Mouse (Mus musculus) stomach, embryonic 15.5 days (tissue): Measurements from ENCODE around the gene Pde9a. TPM values are rescaled to one million over a fixed set of nuclear protein-coding genes. Genes with fewer than 3 reads are reported as not detected.
"Not testable (repeated sequence)": the region's sequence is repeated elsewhere in the genome, so short reads cannot be mapped to it uniquely, and the experiment has no call there.

Source experiments
- ATAC-seq: fragments of 200-750 bp; cut with Nextera tagmentation; 2 replicates; pipeline ENCODE4 v1.8.0; 2017; ENCODE audit warnings: low read depth, moderate number of reproducible peaks, moderate TSS enrichment; ENCODE audit not compliant: insufficient read depth, low FRiP score
- H3K27ac ChIP-seq: fragments of 300-500 bp; sonication (generic); 2 replicates; pipeline ENCODE4 v1.5.1; 2015; ENCODE audit warnings: mild to moderate bottlenecking, inconsistent platforms
- H3K27me3 ChIP-seq: fragments of 300-500 bp; sonication (generic); replicated peaks from 2 replicates; pipeline ENCODE4 v1.6.1; 2015; ENCODE audit warnings: inconsistent platforms
- H3K36me3 ChIP-seq: fragments of 300-500 bp; sonication (generic); 2 replicates; pipeline ENCODE4 v1.6.1; 2015; ENCODE audit warnings: inconsistent platforms
- H3K4me1 ChIP-seq: fragments of 300-500 bp; sonication (generic); 2 replicates; pipeline ENCODE4 v1.6.1; 2015; ENCODE audit warnings: inconsistent platforms
- H3K4me2 ChIP-seq: fragments of 300-500 bp; sonication (generic); 2 replicates; pipeline ENCODE4 v1.6.1; 2015; ENCODE audit warnings: mild to moderate bottlenecking, inconsistent platforms
- H3K4me3 ChIP-seq: fragments of 300-500 bp; sonication (generic); replicated peaks from 2 replicates; pipeline ENCODE4 v1.5.1; 2015; ENCODE audit warnings: inconsistent platforms
- H3K9ac ChIP-seq: fragments of 300-500 bp; sonication (generic); 2 replicates; pipeline ENCODE4 v1.6.1; 2015; ENCODE audit warnings: inconsistent platforms
- H3K9me3 ChIP-seq: fragments of 300-500 bp; sonication (generic); 2 replicates; pipeline ENCODE4 v1.6.1; 2016; ENCODE audit warnings: inconsistent platforms
- WGBS: fragments of 180-500 bp; shearing (Covaris S2); methylation state at CpG from one replicate; pipeline ENCODE4 v1.1.7; 2015; 5-methylcytosine and 5-hydroxymethylcytosine counted together
- polyA plus RNA-seq: library from polyadenylated mRNA; unstranded; fragments of >200 nt; fragmentation: Nextera tagmentation; extraction: Ambion mirVana; gene quantifications from 2 replicates; pipeline ENCODE4 v1.2.1, GENCODE M21; 2015

The Pde9a gene
- polyA plus RNA-seq, result 31.8 and 36.6 TPM in 2 replicates

DNA sequence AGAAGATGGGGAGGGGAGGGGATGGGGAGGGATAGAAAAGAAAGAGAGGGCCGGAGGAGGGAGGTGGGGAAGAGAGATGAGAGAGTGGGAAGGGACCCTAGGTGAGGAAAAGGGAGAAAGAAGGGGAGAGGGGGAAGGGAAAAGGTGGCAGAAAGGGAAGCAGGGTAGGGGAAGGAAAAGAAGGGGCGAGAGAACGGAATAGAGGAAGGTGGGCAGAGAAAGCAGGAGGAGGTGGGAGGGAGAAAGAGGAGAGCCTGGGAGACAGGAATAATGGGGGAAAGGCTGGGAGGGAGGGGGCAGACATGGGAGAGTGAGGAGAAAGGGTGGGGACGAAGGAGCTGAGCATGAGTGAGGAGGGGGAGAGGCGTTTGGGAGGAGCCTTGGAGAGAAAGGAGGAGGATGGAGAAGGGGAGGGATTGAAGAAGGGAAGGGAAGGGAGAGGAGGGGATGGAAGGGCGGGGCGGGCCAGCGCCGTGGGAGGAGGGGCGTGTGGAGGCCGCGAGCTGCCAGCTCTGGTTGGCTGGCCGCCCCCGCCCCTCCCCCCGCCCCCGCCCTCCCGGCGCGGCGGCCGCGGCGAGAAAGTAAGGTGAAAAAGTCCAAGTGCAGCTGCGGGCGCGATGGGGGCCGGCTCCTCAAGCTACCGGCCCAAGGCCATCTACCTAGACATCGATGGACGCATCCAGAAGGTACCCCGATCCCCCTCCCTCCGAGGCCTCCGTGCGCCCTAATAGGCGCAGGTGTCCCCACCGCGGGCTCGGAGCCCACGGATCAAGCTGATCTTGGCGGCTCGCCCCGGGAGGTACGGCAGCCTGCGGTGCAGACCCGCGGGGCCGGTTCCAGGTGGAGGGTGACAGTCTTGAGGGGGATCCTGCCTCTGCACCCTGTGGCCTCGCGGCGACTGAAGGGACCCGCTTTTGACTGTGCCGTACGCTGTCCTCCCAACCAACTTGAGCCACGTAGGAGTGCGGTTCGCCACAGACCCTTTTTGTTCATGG, at the start of gene Pde9a:
Pde9a (plus strand) TSS at position 540 of the 995 bp plus-strand sequence.
- peak within 1 kb of the TSS; percentile 93 for H3K4me2 ChIP-seq
- no peaks in the 10 kb centered on the region for H3K9me3 ChIP-seq
- H3K9ac ChIP-seq, result peak within 1 kb of the TSS; percentile 78
- peak within 1 kb of the TSS; percentile 81 for H3K4me3 ChIP-seq
- ATAC-seq, result peak; percentile 77
- no peaks in the 10 kb centered on the region for H3K36me3 ChIP-seq
- H3K4me1 ChIP-seq, result peaks cover 44% of the 10 kb centered on the region
- peak within 1 kb of the TSS; percentile 81 for H3K27ac ChIP-seq
- 1% methylated on average over 41 of the region's 56 CpGs for WGBS
- no peaks in the 10 kb centered on the region for H3K27me3 ChIP-seq

DNA sequence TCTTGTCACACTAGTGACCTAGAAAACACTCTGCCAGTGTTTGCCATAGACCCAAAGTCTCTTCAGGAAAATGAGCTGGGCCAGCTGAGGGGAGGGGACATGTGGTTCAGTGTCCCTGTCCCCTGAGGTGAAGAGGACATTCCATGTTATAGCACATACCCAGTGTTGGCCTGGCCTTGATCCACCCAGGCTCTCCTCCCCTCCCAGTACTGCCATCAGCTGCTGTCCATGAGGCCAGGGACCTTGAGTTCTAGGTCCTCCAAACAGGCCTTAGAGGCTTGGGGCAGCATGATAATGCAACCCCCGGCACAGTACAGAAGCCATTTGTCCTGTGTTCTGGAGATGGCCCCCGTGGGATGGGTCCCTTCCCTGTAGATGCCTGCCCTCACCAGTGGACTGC, 46.2 kb upstream of the Pde9a start:
- Histone ChIP-seq H3K36me3 (no peaks in the 10 kb centered on the region), H3K4me3 (no peak overlapping the region)
- no peak for ATAC-seq

DNA sequence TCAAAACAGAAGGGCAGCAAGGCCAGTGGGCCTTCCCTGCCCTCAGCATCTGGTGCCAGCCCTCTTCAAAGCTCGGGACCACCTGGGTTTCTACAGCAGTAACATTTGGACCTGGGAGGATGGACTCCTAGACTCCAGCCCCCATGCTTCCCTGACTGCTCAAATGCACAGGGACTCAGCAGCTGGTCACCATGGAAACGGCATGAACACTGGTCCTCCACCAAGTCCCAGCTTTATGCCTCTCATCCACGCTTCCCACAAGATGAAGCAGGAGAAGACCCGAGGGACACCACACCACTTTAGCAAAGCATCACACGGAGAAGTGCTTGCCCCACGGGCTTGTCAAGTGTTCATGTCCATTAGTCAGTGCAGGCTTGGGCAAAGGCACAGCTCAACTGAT, 43.8 kb upstream of the Pde9a start:
- Histone ChIP-seq H3K36me3 (no peaks in the 10 kb centered on the region), H3K27ac (no peak overlapping the region), H3K4me2 (no peak overlapping the region), H3K9me3 (no peaks in the 10 kb centered on the region), H3K27me3 (no peaks in the 10 kb centered on the region), H3K4me3 (no peak overlapping the region), H3K9ac (no peak overlapping the region), H3K4me1 (no peaks in the 10 kb centered on the region)
- no peak for ATAC-seq
- WGBS, result 70% methylated on average over 6 of the region's 6 CpGs

More for the DNA sequence above, 46.2 kb upstream of the Pde9a start:
- H3K4me2 ChIP-seq, result no peak overlapping the region
- H3K27ac ChIP-seq, result no peak overlapping the region
- no peaks in the 10 kb centered on the region for H3K4me1 ChIP-seq
- no peaks in the 10 kb centered on the region for H3K9me3 ChIP-seq
- H3K27me3 ChIP-seq, result no peaks in the 10 kb centered on the region
- WGBS, result 88% methylated on average over 2 of the region's 2 CpGs
- no peak overlapping the region for H3K9ac ChIP-seq

DNA sequence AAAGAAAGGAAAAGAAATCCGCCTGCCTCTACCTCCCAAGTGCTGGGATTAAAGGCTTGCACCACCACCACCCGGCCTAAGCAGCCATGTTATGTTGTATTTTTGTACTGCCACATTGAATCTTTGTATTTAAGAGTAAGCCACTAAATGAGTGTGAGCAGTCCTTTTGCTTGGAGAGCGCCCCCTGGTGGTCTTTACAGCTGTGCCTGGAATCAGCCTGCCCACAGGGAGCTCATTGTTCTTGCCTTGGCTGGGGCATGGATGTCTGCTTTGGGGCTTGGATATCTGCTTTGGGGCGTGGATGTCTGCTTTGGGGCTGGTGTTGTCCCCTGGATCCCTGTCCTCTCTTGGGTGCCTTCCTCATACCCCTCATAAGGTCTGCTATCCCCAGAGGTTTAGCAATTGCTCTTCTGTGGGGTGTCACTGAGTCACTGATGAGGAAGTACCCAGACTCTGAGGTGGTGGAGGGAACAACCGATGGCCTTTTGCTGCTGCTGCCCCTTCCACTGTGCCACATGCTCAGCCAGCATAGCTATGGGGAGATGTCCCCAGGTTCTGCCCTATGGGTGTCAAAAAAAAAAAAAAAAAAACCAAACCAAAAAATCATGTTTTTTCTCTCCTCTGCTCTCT, 41.7 kb upstream of the Pde9a start:
- Histone ChIP-seq H3K9ac (no peak overlapping the region), H3K27me3 (no peaks in the 10 kb centered on the region), H3K27ac (no peak overlapping the region), H3K4me1 (0 out of 2 replicates have a peak, but pooled peaks cover 3% of the 10 kb centered on the region), H3K4me2 (no peak overlapping the region), H3K4me3 (no peak overlapping the region), H3K9me3 (no peaks in the 10 kb centered on the region), H3K36me3 (no peaks in the 10 kb centered on the region)
- no peak for ATAC-seq
- WGBS, result 34% methylated on average over 5 of the region's 5 CpGs

DNA sequence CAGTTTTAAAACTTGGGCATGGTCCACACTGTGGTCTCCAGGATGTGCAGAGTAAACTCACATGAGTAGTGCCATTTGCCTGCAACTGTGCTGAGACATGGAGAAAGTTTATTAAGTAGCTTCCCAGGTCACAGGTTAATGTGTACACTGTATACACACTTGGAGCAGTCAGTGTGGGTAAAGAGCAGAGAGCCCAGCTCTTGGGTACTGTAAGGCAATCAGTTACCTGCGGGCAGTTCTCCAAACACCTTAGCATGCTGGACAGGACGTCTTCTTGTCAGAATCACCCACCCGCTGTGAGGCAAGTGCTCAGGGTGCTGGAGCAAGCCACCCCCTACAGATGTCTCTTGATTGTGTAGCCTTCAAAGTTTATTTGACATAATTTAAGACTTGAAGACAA, 41.2 kb upstream of the Pde9a start:
- Histone ChIP-seq H3K4me2 (no peak overlapping the region), H3K4me3 (no peak overlapping the region), H3K9me3 (no peaks in the 10 kb centered on the region), H3K9ac (no peak overlapping the region), H3K36me3 (no peaks in the 10 kb centered on the region), H3K27me3 (no peaks in the 10 kb centered on the region), H3K4me1 (0 out of 2 replicates have a peak, but pooled peaks cover 3% of the 10 kb centered on the region), H3K27ac (no peak overlapping the region)
- ATAC-seq, result no peak
- 62% methylated on average over 3 of the region's 3 CpGs for WGBS

DNA sequence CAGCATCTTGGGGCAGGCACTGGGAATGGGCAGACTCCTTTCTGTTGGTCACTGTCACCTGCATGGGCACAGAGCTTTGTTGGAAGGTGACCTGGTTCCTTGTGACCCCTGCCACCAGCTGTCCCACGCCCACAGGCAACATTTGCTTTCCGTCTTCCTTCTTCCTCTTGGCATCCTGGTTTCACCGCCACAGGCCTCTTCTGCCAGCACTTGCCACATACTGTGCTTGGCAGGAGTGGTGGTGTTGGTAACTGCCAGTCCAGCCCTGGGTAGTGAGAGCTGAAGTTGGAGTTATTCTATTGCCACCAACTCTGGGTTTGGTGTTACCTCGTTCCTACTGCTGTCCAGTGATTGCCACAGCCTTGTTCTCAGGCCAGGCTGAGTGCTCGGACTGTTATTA, 37.9 kb upstream of the Pde9a start:
- no peak overlapping the region for H3K27ac ChIP-seq
- 89% methylated on average over 5 of the region's 5 CpGs for WGBS

DNA sequence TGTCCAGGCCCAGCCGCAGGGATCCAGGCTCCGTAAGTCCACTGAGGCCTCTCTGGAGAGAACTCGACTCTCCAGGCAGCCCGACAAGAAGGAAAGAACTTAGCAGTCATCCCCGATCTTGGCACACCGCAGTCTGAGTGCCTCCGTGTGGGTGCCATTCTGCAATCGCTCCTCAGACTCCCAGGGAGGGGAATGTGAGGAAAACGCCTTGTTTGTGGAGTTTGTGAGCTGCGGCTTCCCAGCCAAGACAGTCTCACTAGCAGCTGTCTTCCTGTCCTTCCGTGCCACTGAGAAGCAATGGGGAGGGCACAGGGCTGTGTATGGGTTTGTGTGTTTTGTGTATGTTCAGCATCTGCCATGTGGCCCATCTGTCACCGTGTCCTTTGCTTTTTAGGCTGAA, 36.6 kb upstream of the Pde9a start:
- ATAC-seq, result no peak
- H3K9ac ChIP-seq, result no peak overlapping the region
- no peak overlapping the region for H3K4me2 ChIP-seq
- 80% methylated on average over 12 of the region's 12 CpGs for WGBS
- no peak overlapping the region for H3K27ac ChIP-seq
- no peaks in the 10 kb centered on the region for H3K27me3 ChIP-seq
- H3K4me1 ChIP-seq, result 0 out of 2 replicates have a peak, but pooled peaks cover 3% of the 10 kb centered on the region
- no peaks in the 10 kb centered on the region for H3K9me3 ChIP-seq
- no peaks in the 10 kb centered on the region for H3K36me3 ChIP-seq
- H3K4me3 ChIP-seq, result no peak overlapping the region

More for the DNA sequence above, 37.9 kb upstream of the Pde9a start:
- Histone ChIP-seq H3K4me2 (no peak overlapping the region), H3K9ac (no peak overlapping the region), H3K4me3 (no peak overlapping the region), H3K36me3 (no peaks in the 10 kb centered on the region), H3K4me1 (0 out of 2 replicates have a peak, but pooled peaks cover 3% of the 10 kb centered on the region), H3K27me3 (no peaks in the 10 kb centered on the region), H3K9me3 (no peaks in the 10 kb centered on the region)
- no peak for ATAC-seq

DNA sequence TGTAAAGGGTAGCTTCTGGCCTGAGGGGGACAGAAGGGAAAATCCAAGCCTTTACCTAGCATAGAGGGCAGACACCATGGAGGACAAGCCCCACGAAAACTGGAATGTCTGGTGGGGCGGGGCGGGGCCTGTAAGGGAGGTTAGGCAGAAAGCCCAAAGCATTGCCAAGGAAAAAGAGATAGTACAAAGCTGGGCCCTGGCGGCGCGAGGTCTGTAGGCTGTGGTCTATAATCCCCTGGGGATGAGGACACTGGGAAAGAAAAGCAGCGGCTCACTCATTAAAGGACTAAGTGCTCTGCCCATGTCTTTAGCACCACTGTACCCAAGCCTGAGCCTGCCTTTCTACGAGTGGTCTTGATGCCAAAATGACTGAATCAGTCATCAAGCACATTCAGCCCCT, 34.0 kb upstream of the Pde9a start:
- ATAC-seq, result no peak
- WGBS, result 71% methylated on average over 8 of the region's 8 CpGs
- H3K4me3 ChIP-seq, result no peak overlapping the region

DNA sequence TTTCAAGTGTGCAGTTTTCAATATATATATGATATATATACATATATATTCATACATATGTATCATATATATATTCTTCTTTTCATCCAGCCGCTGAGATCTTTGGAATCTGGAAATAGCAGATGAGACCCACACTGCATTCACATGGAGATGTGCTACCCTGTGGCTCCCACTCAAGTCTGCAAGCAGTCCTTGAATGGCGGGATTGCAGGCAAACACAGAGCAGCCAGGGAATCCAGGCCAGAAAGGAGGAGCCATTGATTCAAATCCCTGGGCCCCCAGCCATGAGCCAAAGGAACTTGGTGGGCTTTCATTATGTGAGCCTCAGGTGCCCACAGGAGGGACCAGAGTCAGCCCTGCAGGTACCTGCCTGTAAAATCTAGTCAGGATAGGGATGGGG, 32.8 kb upstream of the Pde9a start:
- H3K27ac ChIP-seq, result no peak overlapping the region
- H3K4me3 ChIP-seq, result no peak overlapping the region
- ATAC-seq, result no peak
- H3K27me3 ChIP-seq, result no peaks in the 10 kb centered on the region
- 0 out of 2 replicates have a peak, but pooled peaks cover 3% of the 10 kb centered on the region for H3K4me1 ChIP-seq
- no peak overlapping the region for H3K4me2 ChIP-seq
- H3K9me3 ChIP-seq, result no peaks in the 10 kb centered on the region
- 82% methylated on average over 2 of the region's 2 CpGs for WGBS
- no peak overlapping the region for H3K9ac ChIP-seq
- no peaks in the 10 kb centered on the region for H3K36me3 ChIP-seq

More for the DNA sequence above, 34.0 kb upstream of the Pde9a start:
- no peak overlapping the region for H3K27ac ChIP-seq
- H3K9me3 ChIP-seq, result no peaks in the 10 kb centered on the region
- no peaks in the 10 kb centered on the region for H3K36me3 ChIP-seq
- H3K27me3 ChIP-seq, result no peaks in the 10 kb centered on the region
- H3K4me2 ChIP-seq, result no peak overlapping the region
- H3K4me1 ChIP-seq, result 0 out of 2 replicates have a peak, but pooled peaks cover 3% of the 10 kb centered on the region
- no peak overlapping the region for H3K9ac ChIP-seq

DNA sequence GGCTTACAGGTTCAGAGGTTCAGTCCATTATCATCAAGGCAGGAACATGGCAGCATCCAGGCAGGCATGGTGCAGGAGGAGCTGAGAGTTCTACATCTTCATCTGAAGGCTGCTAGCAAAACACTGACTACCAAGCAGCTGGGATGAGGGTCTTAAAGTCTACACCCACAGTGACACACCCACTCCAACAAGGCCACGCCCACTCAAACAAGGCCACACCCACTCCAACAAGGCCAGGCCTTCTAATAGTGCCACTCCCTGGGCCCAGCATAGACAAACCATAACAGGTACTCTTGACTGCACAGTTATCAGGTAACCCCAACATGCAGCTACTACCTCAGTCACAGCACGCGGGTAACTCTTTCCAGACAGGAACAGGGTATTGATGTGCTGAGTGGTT, 31.3 kb upstream of the Pde9a start:
- WGBS, result 70% methylated on average over 3 of the region's 3 CpGs
- not testable (repeated sequence) for H3K9me3 ChIP-seq, ATAC-seq

DNA sequence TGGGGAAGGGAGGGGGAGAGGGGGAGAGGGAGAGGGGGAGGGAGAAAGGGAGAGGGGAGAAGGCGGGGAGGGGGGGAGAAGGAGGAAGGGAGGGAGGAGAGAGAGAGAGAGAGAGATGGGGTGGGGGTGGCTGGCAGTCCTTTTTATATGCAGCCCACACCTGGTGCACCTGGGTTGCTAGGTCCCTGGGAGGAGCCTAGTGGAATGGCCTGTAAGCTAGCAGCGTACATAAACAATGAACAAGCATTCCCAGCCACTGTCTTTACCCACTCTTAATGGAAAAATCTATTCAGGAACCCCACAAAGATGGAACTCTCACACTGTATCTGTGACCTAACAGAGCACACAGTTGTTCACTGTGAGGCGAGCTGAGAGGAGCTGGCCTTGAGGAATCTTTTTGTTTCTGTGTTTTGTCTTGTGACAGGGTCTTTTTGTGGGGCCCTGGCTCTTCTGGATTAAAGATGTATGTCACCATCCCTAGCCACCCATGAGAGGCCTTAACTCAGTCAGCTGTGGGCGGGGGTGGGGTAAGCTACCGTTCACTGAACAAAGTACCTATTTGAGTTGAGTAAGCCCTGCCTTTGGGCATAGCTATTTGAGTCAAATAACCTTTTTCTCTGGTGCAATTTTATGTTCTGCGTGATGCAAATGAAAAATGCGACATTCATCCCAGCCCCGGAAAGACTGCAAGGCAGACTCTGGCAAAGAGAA, 30.1 kb upstream of the Pde9a start:
- no peak for ATAC-seq
- H3K9ac ChIP-seq, result no peak overlapping the region
- no peak overlapping the region for H3K4me2 ChIP-seq
- H3K4me1 ChIP-seq, result no peaks in the 10 kb centered on the region
- H3K27me3 ChIP-seq, result no peaks in the 10 kb centered on the region
- no peak overlapping the region for H3K4me3 ChIP-seq
- H3K36me3 ChIP-seq, result no peaks in the 10 kb centered on the region
- H3K9me3 ChIP-seq, result no peaks in the 10 kb centered on the region
- H3K27ac ChIP-seq, result no peak overlapping the region
- 37% methylated on average over 8 of the region's 8 CpGs for WGBS

More for the DNA sequence above, 31.3 kb upstream of the Pde9a start:
- not testable (repeated sequence) for H3K27me3 ChIP-seq, H3K9ac ChIP-seq, H3K27ac ChIP-seq, H3K36me3 ChIP-seq, H3K4me1 ChIP-seq, H3K4me2 ChIP-seq, H3K4me3 ChIP-seq
